Mouse (Mus musculus) neural tube, embryonic 15.5 days (tissue): ENCODE data around the gene Ica1l. TPM values are rescaled to one million over a fixed set of nuclear protein-coding genes. Genes with fewer than 3 reads are reported as not detected.
"Not testable (repeated sequence)": the region's sequence is repeated elsewhere in the genome, so short reads cannot be mapped to it uniquely, and the experiment has no call there.

Experiments
- ATAC-seq: fragments of 200-750 bp; cut with Nextera tagmentation; 2 replicates; pipeline ENCODE4 v1.8.0; 2017; ENCODE audit warnings: mild to moderate bottlenecking, moderate TSS enrichment, moderate library complexity; ENCODE audit not compliant: low FRiP score
- H3K27ac ChIP-seq: fragments of 300-500 bp; sonication (generic); replicated peaks from 2 replicates; pipeline ENCODE4 v1.5.1; 2015; ENCODE audit warnings: mild to moderate bottlenecking, inconsistent platforms
- H3K27me3 ChIP-seq: fragments of 300-500 bp; sonication (generic); replicated peaks from 2 replicates; pipeline ENCODE4 v1.6.1; 2015; ENCODE audit warnings: inconsistent platforms
- H3K36me3 ChIP-seq: fragments of 300-500 bp; sonication (generic); 2 replicates; pipeline ENCODE4 v1.6.1; 2015; ENCODE audit warnings: inconsistent platforms
- H3K4me1 ChIP-seq: fragments of 300-500 bp; sonication (generic); 2 replicates; pipeline ENCODE4 v1.6.1; 2015; ENCODE audit warnings: inconsistent platforms
- H3K4me2 ChIP-seq: fragments of 300-500 bp; sonication (generic); 2 replicates; pipeline ENCODE4 v1.6.1; 2015; ENCODE audit warnings: inconsistent platforms, mild to moderate bottlenecking, moderate library complexity
- H3K4me3 ChIP-seq: fragments of 300-500 bp; sonication (generic); replicated peaks from 2 replicates; pipeline ENCODE4 v1.5.1; 2015; ENCODE audit warnings: mild to moderate bottlenecking, inconsistent platforms
- H3K9ac ChIP-seq: fragments of 300-500 bp; sonication (generic); replicated peaks from 2 replicates; pipeline ENCODE4 v1.6.1; 2015; ENCODE audit warnings: mild to moderate bottlenecking, inconsistent platforms
- H3K9me3 ChIP-seq: fragments of 300-500 bp; sonication (generic); replicated peaks from 2 replicates; pipeline ENCODE4 v1.6.1; 2016; ENCODE audit warnings: inconsistent platforms
- WGBS: fragments of 180-500 bp; shearing (Covaris S2); methylation state at CpG from one replicate; pipeline ENCODE4 v1.1.7; 2015; ENCODE audit warnings: mixed read lengths; 5-methylcytosine and 5-hydroxymethylcytosine counted together
- polyA plus RNA-seq: library from polyadenylated mRNA; unstranded; fragments of >200 nt; fragmentation: Nextera tagmentation; extraction: Ambion mirVana; gene quantifications from 2 replicates; pipeline ENCODE4 v1.2.1, GENCODE M21; 2015

The Ica1l gene
- 40.0 and 50.2 TPM in 2 replicates for polyA plus RNA-seq

DNA sequence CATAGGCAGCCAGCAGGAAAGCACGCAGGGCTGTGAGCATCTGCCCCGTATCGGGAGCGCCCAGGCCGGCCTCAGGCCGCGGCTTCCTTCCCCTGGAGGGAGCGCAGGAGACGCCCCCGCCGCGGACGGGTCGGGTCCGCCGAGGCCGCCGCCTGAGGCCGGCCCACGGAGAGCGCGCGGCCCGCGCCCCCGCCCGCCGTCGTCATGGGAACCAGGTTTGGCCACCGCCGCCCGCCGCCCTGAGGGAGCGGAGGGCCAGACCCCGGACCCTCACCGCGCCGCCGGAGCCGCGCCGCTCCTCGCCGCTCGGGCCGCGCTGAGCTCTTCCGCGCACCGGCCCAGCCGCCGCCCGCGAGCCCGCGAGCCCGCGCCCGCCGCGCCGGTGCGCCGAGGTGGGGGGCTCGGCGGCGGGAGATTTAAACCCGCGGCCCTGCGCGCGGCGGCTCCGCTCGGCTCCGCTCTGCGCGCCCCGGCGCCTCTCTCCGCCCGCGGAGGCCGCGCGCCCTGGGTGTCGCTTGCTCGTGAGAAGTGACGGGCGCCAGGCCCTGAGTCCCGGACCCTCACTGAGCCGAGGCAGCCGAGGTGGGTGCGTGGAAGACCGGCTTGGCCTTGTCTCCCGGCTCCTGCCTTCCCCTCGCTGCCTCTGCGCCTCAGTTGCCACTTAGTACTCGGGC is at the start of gene Ica1l:
Gene Ica1l (minus strand): TSS at position 389 of the 674 bp plus-strand sequence.
- Histone ChIP-seq H3K9ac (peak within 1 kb of the TSS; percentile 77), H3K27me3 (peaks cover 7% of the 10 kb centered on the region; the same call in 1 of the 2 replicates), H3K27ac (peak within 1 kb of the TSS; percentile 85), H3K9me3 (no peaks in the 10 kb centered on the region), H3K4me2 (peak within 1 kb of the TSS; percentile 90), H3K4me3 (peak within 1 kb of the TSS; percentile 80), H3K4me1 (no peaks in the 10 kb centered on the region), H3K36me3 (no peaks in the 10 kb centered on the region)
- under 1% methylated on average over 80 of the region's 99 CpGs for WGBS
- peak; percentile 93 for ATAC-seq

DNA sequence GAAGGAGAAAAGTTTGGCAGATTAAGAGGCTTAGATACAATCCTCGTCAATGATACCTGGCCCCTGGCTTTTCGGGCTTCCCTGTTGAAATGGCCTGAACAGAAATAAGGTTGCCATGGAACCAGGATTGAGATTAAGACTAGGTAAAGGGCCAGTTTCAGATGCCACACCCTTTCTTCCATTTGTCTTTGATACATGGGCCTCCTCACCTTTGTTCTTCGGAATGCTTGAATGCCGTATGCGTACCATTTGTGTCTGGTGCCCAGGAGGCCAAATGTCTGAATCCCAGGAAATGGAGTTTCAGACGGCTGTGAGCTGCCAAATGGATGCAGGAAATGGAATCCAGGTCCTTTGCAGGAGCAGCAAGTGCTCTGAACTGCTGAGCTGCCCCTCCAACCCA is 33.4 kb upstream of the Ica1l start:
- Histone ChIP-seq H3K27ac (no peak overlapping the region), H3K4me3 (no peak overlapping the region), H3K36me3 (peaks cover 27% of the 10 kb centered on the region), H3K9me3 (no peaks in the 10 kb centered on the region), H3K9ac (no peak overlapping the region), H3K27me3 (no peaks in the 10 kb centered on the region), H3K4me1 (no peaks in the 10 kb centered on the region), H3K4me2 (no peak overlapping the region)
- 86% methylated on average over 6 of the region's 6 CpGs for WGBS
- no peak for ATAC-seq

DNA sequence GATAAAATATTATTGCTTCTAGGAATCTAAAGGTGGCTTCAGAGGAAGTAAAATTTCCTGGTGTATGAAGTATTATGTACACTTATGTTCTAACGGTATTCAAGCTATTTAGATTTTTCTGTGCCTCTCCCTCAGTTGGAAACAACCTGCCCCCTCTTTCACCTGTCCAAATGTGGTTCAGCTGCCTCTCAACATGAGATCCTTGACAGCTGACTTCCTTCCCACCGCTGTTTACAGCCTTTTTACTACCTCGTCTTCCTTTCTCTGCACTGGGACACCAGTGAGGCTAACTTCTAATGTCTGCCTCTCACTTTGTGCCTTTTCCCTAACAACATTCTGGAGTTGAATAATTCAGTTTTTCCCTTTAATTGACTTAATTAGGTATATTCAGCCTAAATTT is 32.6 kb upstream of the Ica1l start:
- Histone ChIP-seq H3K36me3 (peaks cover 25% of the 10 kb centered on the region), H3K9me3 (no peaks in the 10 kb centered on the region), H3K27ac (no peak overlapping the region), H3K4me1 (no peaks in the 10 kb centered on the region), H3K4me3 (no peak overlapping the region), H3K27me3 (no peaks in the 10 kb centered on the region), H3K9ac (no peak overlapping the region), H3K4me2 (no peak overlapping the region)
- no peak for ATAC-seq
- 64% methylated on average over 3 of the region's 3 CpGs for WGBS

DNA sequence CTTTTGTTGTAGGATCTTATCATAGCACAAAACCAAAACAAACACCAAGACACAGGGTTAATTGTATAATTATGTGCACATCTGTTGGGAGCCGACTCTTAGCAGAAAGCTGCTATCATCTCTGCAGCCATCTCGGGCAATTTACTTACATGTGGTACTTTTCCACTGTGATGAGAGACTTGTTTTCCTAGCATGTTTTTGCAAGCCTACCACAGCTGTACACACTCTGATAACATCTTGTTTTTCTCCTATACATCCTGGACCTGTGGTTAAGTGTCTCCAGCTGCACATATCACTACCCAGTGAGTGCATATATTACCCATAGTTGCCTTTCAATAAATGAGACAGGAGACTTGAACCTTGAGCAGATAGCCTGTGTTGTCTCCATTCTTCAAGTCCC is 32.0 kb upstream of the Ica1l start:
- ATAC-seq, result no peak

DNA sequence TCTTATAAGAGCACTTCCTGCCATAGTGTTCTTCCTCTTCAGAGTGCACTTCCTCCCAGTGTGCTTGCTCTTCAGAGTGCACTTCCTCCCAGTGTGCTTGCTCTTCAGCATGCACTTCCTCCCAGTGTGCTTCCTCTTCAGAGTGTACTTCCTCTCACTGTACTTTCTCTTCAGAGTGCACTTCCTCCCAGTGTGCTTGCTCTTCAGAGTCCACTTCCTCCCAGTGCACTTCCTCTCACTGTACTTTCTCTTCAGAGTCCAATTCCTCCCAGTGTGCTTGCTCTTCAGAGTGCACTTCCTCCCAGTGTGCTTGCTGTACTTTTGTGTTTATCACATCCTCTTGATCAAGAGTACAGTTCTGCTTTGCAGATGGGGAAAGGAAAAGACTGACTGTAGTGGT is 27.7 kb upstream of the Ica1l start:
- H3K36me3 ChIP-seq, H3K4me3 ChIP-seq, H3K27ac ChIP-seq, H3K4me2 ChIP-seq, H3K4me1 ChIP-seq, H3K9ac ChIP-seq, H3K27me3 ChIP-seq, H3K9me3 ChIP-seq, ATAC-seq: not testable (repeated sequence)

More for the DNA sequence above, 32.0 kb upstream of the Ica1l start:
- no peak overlapping the region for H3K9ac ChIP-seq
- no peaks in the 10 kb centered on the region for H3K9me3 ChIP-seq
- WGBS, result 68% methylated on average over 2 of the region's 2 CpGs
- no peak overlapping the region for H3K4me3 ChIP-seq
- H3K36me3 ChIP-seq, result peaks cover 19% of the 10 kb centered on the region
- no peak overlapping the region for H3K27ac ChIP-seq
- H3K4me2 ChIP-seq, result no peak overlapping the region
- no peaks in the 10 kb centered on the region for H3K27me3 ChIP-seq
- no peaks in the 10 kb centered on the region for H3K4me1 ChIP-seq

DNA sequence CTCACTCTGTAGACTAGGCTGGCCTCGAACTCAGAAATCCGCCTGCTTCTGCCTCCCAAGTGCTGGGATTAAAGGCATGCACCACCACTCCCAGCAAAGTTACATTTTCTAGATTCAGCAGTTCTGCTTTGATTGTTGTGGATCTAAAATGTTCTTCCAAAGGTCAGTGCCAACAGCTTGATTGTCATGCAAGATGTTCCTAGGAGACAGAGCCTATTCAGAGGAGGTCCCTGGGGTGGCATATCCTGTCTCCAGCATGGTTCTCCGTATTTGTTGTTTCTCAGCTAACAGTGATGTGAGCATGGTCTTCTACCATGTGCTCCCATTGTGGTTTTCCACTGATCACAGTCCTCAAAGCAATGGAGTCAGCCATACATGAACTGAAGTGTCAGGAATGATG is 13.3 kb upstream of the Ica1l start:
- Histone ChIP-seq H3K4me1 (no peaks in the 10 kb centered on the region), H3K4me2 (no peak overlapping the region), H3K36me3 (no peaks in the 10 kb centered on the region), H3K4me3 (no peak overlapping the region), H3K27ac (no peak overlapping the region), H3K9me3 (no peaks in the 10 kb centered on the region), H3K27me3 (no peaks in the 10 kb centered on the region), H3K9ac (no peak overlapping the region)
- WGBS, result 87% methylated on average over 3 of the region's 3 CpGs
- no peak for ATAC-seq

DNA sequence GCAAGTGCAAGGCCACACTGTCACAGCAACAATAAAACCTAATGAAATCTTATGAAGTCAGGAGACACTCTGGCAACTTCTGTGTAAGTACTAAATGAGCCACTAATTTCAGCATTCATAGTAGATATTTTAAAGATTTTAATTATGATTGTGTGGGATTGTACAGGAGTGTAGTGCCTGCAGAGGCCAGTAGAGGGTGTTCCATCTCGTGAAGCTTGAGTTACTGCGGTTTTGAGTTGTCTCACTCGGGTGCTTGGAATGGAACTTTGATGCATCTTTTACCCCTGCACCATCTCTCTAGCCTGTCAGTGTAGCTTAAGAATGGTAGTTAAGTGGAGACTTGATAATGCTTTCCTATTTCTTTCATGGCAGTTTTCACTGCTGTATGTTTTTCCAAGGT is 11.7 kb upstream of the Ica1l start:
- no peaks in the 10 kb centered on the region for H3K27me3 ChIP-seq
- H3K4me2 ChIP-seq, result no peak overlapping the region
- no peaks in the 10 kb centered on the region for H3K4me1 ChIP-seq
- no peak overlapping the region for H3K9ac ChIP-seq
- H3K9me3 ChIP-seq, result no peaks in the 10 kb centered on the region
- no peaks in the 10 kb centered on the region for H3K36me3 ChIP-seq
- H3K4me3 ChIP-seq, result no peak overlapping the region
- ATAC-seq, result no peak
- WGBS, result 41% methylated on average over 3 of the region's 3 CpGs
- H3K27ac ChIP-seq, result no peak overlapping the region

GRCm38 (mm10) chr1:60047481-60047880 is 4.5 kb upstream of the Ica1l start:
- ATAC-seq, H3K9ac ChIP-seq: not testable (repeated sequence)
- WGBS, result 96% methylated on average over 5 of the region's 5 CpGs

GRCm38 (mm10) chr1:60044595-60044994 is 1.6 kb upstream of the Ica1l start:
- Histone ChIP-seq H3K4me2 (no peak overlapping the region), H3K9ac (no peak overlapping the region), H3K27ac (no peak overlapping the region), H3K4me1 (no peaks in the 10 kb centered on the region), H3K9me3 (no peaks in the 10 kb centered on the region), H3K4me3 (no peak overlapping the region), H3K27me3 (peaks cover 7% of the 10 kb centered on the region; the same call in 1 of the 2 replicates), H3K36me3 (no peaks in the 10 kb centered on the region)
- WGBS, result 87% methylated on average over 1 of the region's 1 CpGs
- no peak for ATAC-seq

More at GRCm38 (mm10) chr1:60047481-60047880, 4.5 kb upstream of the Ica1l start:
- H3K4me2 ChIP-seq, H3K27me3 ChIP-seq, H3K4me1 ChIP-seq, H3K36me3 ChIP-seq, H3K4me3 ChIP-seq, H3K27ac ChIP-seq, H3K9me3 ChIP-seq: not testable (repeated sequence)

DNA sequence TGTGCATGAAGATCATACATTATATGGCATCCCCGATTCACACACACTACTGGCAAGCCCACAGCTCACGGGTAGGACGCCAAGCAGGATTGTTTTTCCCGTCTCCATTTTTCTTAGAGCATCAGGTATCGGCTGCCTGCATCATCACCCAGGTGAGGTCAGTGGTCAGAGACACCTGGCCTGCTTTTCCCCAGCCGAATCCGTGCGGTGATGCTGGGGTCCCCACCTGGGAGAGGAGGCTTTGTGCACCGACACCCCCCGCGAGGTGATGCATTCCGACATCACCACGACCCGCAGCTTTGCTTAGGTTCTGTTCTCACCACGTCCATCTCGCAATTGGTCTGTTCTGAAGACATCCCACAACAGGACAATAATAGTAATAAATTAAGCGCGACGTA is 587 bp downstream of the Ica1l start:
- Histone ChIP-seq H3K36me3 (no peaks in the 10 kb centered on the region), H3K4me3 (peak overlapping the region; percentile 80), H3K27ac (peak overlapping the region; percentile 85), H3K9ac (peak overlapping the region; percentile 77), H3K4me1 (no peaks in the 10 kb centered on the region), H3K27me3 (peaks cover 7% of the 10 kb centered on the region; the same call in 1 of the 2 replicates), H3K9me3 (no peaks in the 10 kb centered on the region), H3K4me2 (peak overlapping the region; percentile 90)
- WGBS, result 1% methylated on average over 19 of the region's 19 CpGs
- peak; percentile 77 for ATAC-seq

- WGBS, result 91% methylated on average over 2 of the region's 2 CpGs
- H3K9me3 ChIP-seq, result no peaks in the 10 kb centered on the region
- no peak overlapping the region for H3K4me3 ChIP-seq
- no peak overlapping the region for H3K9ac ChIP-seq
- H3K36me3 ChIP-seq, result no peaks in the 10 kb centered on the region
- H3K4me1 ChIP-seq, result no peaks in the 10 kb centered on the region
- H3K4me2 ChIP-seq, result no peak overlapping the region
- no peak for ATAC-seq
- H3K27me3 ChIP-seq, result no peaks in the 10 kb centered on the region
- H3K27ac ChIP-seq, result no peak overlapping the region
Observed at GRCm38 (mm10) chr1:60035044-60035443, 7.9 kb downstream of the Ica1l start.

- no peak overlapping the region for H3K4me3 ChIP-seq
- H3K27me3 ChIP-seq, result no peaks in the 10 kb centered on the region
- no peaks in the 10 kb centered on the region for H3K9me3 ChIP-seq
- WGBS, result 88% methylated on average over 1 of the region's 1 CpGs
- no peak for ATAC-seq
- H3K4me1 ChIP-seq, result no peaks in the 10 kb centered on the region
- H3K9ac ChIP-seq, result no peak overlapping the region
- no peak overlapping the region for H3K4me2 ChIP-seq
- no peak overlapping the region for H3K27ac ChIP-seq
- no peaks in the 10 kb centered on the region for H3K36me3 ChIP-seq
Observed at GRCm38 (mm10) chr1:60017031-60017469, 25.9 kb downstream of the Ica1l start.
